Mouse (Mus musculus) ES-E14 (cell line): Measurements from ENCODE around the gene Prrc2b. TPM values are rescaled to one million over a fixed set of nuclear protein-coding genes. Genes with fewer than 3 reads are reported as not detected.

ENCODE experiments used
- DNase-seq: peaks from one replicate; pipeline ENCODE4 v3.0.0-alpha.2; 2013; ENCODE audit warnings: low read depth, low spot score
- H3K27ac ChIP-seq: 2 replicates; pipeline ENCODE4 v1.5.1; 2012; ENCODE audit warnings: low read depth, mild to moderate bottlenecking, low read length, moderate library complexity, mixed read lengths; ENCODE audit not compliant: poor library complexity, insufficient read depth, severe bottlenecking
- H3K36me3 ChIP-seq: 2 replicates; pipeline ENCODE4 v1.6.1; 2012; ENCODE audit warnings: mild to moderate bottlenecking, low read length, moderate library complexity, mixed read lengths; ENCODE audit not compliant: control insufficient read depth, poor library complexity, insufficient read depth, severe bottlenecking
- H3K4me1 ChIP-seq, 2 experiments: fragments of 150-350 bp in 1 of 2; sonication (generic) in 1 of 2; 2 replicates each; pipeline ENCODE4 v1.6.1; 2012; ENCODE audit warnings: low read length in 2 of 2, mild to moderate bottlenecking in 1 of 2, mixed read lengths in 1 of 2; ENCODE audit not compliant: control insufficient read depth in 2 of 2, insufficient read depth in 2 of 2, poor library complexity in 1 of 2
- H3K4me3 ChIP-seq, 2 experiments: fragments of 150-350 bp in 1 of 2; sonication (generic) in 1 of 2; 2 replicates each; pipeline ENCODE4 v1.5.1; 2012; ENCODE audit warnings: low read length in 2 of 2, low read depth in 1 of 2, mild to moderate bottlenecking in 1 of 2, mixed read lengths in 1 of 2; ENCODE audit not compliant: insufficient read depth in 1 of 2, poor library complexity in 1 of 2, severe bottlenecking in 1 of 2
- H3K9ac ChIP-seq: 2 replicates; pipeline ENCODE4 v1.6.1; 2012; ENCODE audit warnings: low read depth, mild to moderate bottlenecking, low read length, mixed read lengths; ENCODE audit not compliant: poor library complexity, insufficient read depth, severe bottlenecking
- H3K9me3 ChIP-seq: fragments of 150-350 bp; sonication (generic); 2 replicates; pipeline ENCODE4 v1.6.1; 2012; ENCODE audit warnings: low read depth, mild to moderate bottlenecking, low read length; ENCODE audit not compliant: control insufficient read depth, insufficient read depth
- CHD2 ChIP-seq: IDR thresholded peaks from 2 replicates; pipeline ENCODE4 v1.6.1; 2014; ENCODE audit warnings: mild to moderate bottlenecking, low read depth, low read length, inconsistent platforms
- HCFC1 ChIP-seq: IDR thresholded peaks from 2 replicates; pipeline ENCODE4 v1.6.1; 2012; ENCODE audit warnings: low read length, inconsistent platforms, borderline replicate concordance; ENCODE audit not compliant: insufficient read depth
- MAFK ChIP-seq: IDR thresholded peaks from 2 replicates; pipeline ENCODE4 v1.6.1; 2014; ENCODE audit warnings: mild to moderate bottlenecking, low read depth, low read length, inconsistent platforms; ENCODE audit not compliant: insufficient read depth
- ZC3H11A ChIP-seq: IDR thresholded peaks from 2 replicates; pipeline ENCODE4 v1.6.1; 2012; ENCODE audit warnings: low read depth, mild to moderate bottlenecking, inconsistent platforms, low read length, borderline replicate concordance
- ZNF384 ChIP-seq: IDR thresholded peaks from 2 replicates; pipeline ENCODE4 v1.6.1; 2012; ENCODE audit warnings: low read depth, low read length, inconsistent platforms
- in situ Hi-C, 2 experiments: fragments of 600-800 bp; cut with MboI; formaldehyde crosslinking; loops; one replicate each; pipeline ENCODE4 v1.15.1; 2025; ENCODE audit warnings: low sequenced_read_pairs in 2 of 2, inconsistent platforms in 1 of 2; ENCODE audit not compliant: unreplicated experiment in 2 of 2
- total RNA-seq: library from RNA; depleted of rRNA; stranded (reverse); fragments of 300-350 nt; gene quantifications from 2 replicates; pipeline ENCODE4 v1.2.3, GENCODE M21; 2012

The Prrc2b gene
- total RNA-seq, 1 experiment = 75.1 TPM

DNA sequence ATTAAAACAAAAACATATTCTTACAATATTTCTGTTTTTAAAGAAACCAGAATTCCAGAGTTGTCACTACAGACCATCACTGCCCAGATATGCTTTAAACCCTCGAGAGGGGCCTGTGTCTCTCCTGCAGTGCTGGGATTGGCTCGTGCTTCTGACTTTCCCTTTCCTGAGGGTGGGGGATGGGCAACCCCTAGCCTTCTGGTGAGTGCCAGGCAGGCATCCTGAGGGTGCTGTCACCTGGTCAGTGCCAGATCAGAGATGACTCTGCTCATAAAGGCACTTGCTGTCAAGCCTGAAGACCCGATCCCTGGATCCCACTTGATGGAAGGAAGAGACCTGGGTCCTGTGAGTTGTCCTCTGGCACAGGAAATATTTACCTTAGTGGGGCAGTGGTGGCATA is 26.0 kb downstream of the Prrc2b start:
- Histone ChIP-seq H3K9ac (peak overlapping the region; percentile 41; the same call in 1 of the 2 replicates), H3K36me3 (peaks cover 2% of the 10 kb centered on the region; the same call in 1 of the 2 replicates), H3K4me3 (no peak overlapping the region), H3K4me1 (peaks cover 26 to 35% of the 10 kb centered on the region in 2 experiments), H3K9me3 (no peaks in the 10 kb centered on the region), H3K27ac (no peak overlapping the region)
- no peak for DNase-seq
- in situ Hi-C loops = no loop called here
- TF ChIP-seq CHD2 (no peak), ZNF384 (no peak), ZC3H11A (no peak), MAFK (no peak), HCFC1 (no peak)

DNA sequence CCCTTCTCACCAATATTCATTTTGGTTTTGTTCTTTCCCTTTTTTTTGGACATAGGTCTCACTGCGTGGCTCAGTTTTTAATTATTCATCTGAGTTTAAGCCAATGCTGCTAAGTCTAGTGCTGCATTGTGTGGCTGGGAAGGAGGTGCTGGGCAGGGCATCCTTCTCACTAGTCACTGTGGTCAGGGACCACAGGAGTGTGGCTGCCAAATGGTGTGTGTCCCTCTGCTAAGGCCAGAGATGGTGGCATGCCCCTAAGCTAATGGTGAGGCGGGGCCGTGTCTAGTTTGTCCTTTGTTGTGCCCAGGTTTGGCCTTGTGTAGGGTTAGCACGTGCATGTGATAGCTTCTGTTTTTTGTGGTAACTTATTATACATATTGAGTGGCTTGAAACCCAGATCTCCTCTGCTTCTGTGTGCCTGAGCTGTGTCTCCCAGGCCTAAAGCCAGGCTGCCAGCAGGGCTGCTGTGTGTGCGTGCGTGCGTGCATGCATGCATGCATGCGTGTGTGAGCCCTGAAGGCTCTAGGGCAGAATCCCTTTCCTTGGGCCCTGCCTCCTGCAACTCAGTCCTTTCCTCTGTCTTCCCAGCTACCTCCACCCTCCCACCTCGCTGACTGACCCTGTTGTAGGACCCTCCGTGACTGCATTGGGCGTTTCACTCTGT is 26.6 kb downstream of the Prrc2b start:
- Histone ChIP-seq H3K36me3 (peaks cover 4% of the 10 kb centered on the region; the same call in 1 of the 2 replicates), H3K9me3 (no peaks in the 10 kb centered on the region), H3K27ac (no peak overlapping the region), H3K9ac (peak overlapping the region; percentile 19; the same call in 1 of the 2 replicates), H3K4me1 (peaks cover 27 to 40% of the 10 kb centered on the region in 2 experiments), H3K4me3 (peak overlapping the region; percentile 14 to 30; a peak in 3 of 4 replicates)
- in situ Hi-C loops = no loop called here
- no peak for TF ChIP-seq CHD2
- DNase-seq = no peak

DNA sequence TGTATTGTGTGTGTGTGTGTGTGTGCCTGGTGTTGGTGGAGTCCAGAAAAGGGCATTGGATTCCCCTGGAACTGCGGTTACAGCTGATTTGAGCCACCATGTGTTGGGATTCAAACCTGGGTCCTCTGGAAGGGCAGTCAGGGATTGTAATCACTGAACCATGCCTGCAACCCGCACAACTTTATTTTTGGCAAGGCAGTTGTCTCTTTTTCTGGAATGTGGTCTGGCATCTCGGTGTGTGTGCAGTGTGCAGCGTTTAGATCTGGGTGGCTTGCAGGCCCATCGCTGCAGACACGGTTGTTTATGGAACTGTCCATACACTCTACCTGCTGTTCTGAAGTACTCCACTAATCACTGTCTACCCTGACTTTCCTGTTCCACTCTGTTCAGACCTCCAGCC is 28.5 kb downstream of the Prrc2b start:
- TF ChIP-seq CHD2 (no peak), MAFK (no peak), ZC3H11A (no peak), ZNF384 (no peak), HCFC1 (no peak)
- in situ Hi-C loops = no loop called here
- Histone ChIP-seq H3K36me3 (peaks cover 21% of the 10 kb centered on the region), H3K9me3 (no peaks in the 10 kb centered on the region), H3K9ac (no peak overlapping the region), H3K27ac (no peak overlapping the region), H3K4me1 (peaks cover 27 to 41% of the 10 kb centered on the region in 2 experiments), H3K4me3 (no peak overlapping the region)
- no peak for DNase-seq

DNA sequence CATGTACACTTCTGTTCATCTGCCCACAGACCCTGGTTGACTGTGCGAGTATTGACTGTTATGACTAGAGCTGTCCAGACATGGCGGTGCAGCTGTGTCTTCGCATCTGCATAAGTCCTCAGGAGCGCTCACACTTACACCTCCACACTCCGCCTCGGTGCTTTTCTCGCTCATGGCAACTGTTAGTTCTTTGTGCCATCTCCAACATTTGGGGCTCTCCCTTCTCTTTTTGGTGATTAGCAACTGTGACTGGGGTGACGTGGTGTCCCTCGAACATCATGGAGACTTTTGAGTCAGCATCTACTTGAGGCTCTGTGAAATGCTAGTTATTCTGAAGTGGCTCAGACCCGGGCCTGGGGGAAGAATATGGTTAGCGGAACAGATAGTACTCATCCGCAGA is 29.2 kb downstream of the Prrc2b start:
- H3K4me3 ChIP-seq = no peak overlapping the region
- H3K9ac ChIP-seq = no peak overlapping the region
- no peak overlapping the region for H3K27ac ChIP-seq
- H3K4me1 ChIP-seq = peaks cover 27 to 39% of the 10 kb centered on the region in 2 experiments
- in situ Hi-C loops = no loop called here
- no peaks in the 10 kb centered on the region for H3K9me3 ChIP-seq
- peaks cover 26% of the 10 kb centered on the region for H3K36me3 ChIP-seq
- no peak for DNase-seq
- TF ChIP-seq HCFC1 = no peak

DNA sequence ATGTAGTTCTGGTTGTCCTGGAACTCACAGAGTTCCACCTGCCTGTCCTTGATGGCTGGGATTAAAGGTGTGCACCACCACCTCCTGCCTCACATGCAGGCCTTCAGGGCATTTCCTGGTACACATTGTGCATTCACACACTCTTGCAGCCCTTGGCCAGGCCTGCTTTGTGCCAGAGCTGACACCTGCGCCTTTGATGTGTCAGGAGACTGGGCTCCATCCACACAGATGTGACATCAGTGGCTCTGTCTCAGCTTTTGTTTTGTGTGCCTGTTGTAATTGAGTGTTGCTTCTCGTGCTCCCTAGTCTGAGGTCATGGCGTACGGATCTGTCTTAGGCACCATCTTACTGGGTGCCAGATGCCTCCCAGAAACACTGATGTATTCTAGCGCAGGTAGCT is 30.5 kb downstream of the Prrc2b start:
- Histone ChIP-seq H3K4me1 (peaks cover 27 to 38% of the 10 kb centered on the region in 2 experiments), H3K4me3 (no peak overlapping the region), H3K9me3 (no peaks in the 10 kb centered on the region), H3K9ac (no peak overlapping the region), H3K36me3 (peaks cover 35% of the 10 kb centered on the region), H3K27ac (no peak overlapping the region)
- in situ Hi-C loops = no loop called here
- no peak for DNase-seq
- TF ChIP-seq ZNF384 (no peak), HCFC1 (no peak)
